Mouse (Mus musculus) cortical plate, adult 2 months (tissue): ENCODE measurements around the gene Tm2d3.

Source experiments
- CTCF ChIP-seq: fragments of 200-500 bp; IDR thresholded peaks from 2 replicates; pipeline ENCODE4 v1.5.1; 2011; ENCODE audit warnings: mild to moderate bottlenecking, control low read depth, low read length; ENCODE audit not compliant: insufficient read depth; ENCODE audit errors: extremely low read depth
- POLR2A ChIP-seq: fragments of 200-500 bp; IDR thresholded peaks from 2 replicates; pipeline ENCODE4 v1.6.1; 2011; ENCODE audit warnings: mild to moderate bottlenecking, low read length, control low read depth; ENCODE audit not compliant: insufficient read depth; ENCODE audit errors: extremely low read depth

- no peak for TF ChIP-seq CTCF
- no peak for TF ChIP-seq POLR2A
Measured at GRCm38 (mm10) chr7:65714304-65714703, 23.3 kb downstream of the Tm2d3 start.
